ENCODE assay signal across 8 mouse cellular contexts in the genomic region with DNA sequence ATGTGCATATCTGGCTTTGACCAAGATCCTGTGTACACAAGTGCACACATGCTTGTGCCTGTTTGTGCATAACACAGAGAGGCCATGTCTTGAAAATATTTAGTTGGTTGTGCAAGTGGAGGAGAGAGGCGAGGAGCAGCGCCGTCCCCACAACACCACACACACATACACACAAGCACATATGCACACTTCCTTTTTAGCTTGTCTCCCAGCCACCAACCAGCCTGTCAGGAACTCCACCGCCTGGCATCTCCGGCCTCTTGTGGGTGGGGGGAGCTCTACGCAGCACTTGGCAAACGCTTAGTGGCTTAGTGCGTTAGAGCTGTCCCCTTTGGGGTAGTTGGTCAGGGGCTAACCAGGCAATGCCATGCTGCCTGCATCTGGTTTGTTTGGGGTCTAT. TPM values are rescaled to one million over a fixed set of nuclear protein-coding genes. Genes with fewer than 3 reads are reported as not detected.
A peak's percentile ranks its signal among the peaks of the same experiment; 100 is the strongest.
DNase-seq lines count a peak whose midpoint lies in the region; ATAC-seq and TF ChIP-seq lines count a peak whose summit lies in the region.

No protein-coding gene starts in this region.

- peak overlapping the region; percentile 94 for H3K4me3 ChIP-seq in gastrocnemius, adult 2 months
- H3K4me3 ChIP-seq in MEL (ENCODE audit: control insufficient read depth in 1 of 2, insufficient read depth in 1 of 2, low read depth in 2 of 2, low read length in 2 of 2) = peak overlapping the region; percentile 64 to 71
- H3K4me3 ChIP-seq in forebrain, embryonic 14.5 days (ENCODE audit: low read depth, low read length) = peak overlapping the region; percentile 78
- H3K4me3 ChIP-seq in midbrain, embryonic 10.5 days = peak overlapping the region; percentile 74

- no peak for TF ChIP-seq RAD21 in MEL (IDR thresholded peaks at IDR 0.05; ENCODE audit: low read depth, low read length)

- no peaks in the 10 kb centered on the region for H3K27me3 ChIP-seq in MEL (ENCODE audit: control insufficient read depth in 1 of 2, insufficient read depth in 2 of 2, low read length in 2 of 2)
- H3K27me3 ChIP-seq in forebrain, embryonic 14.5 days (replicated peaks; ENCODE audit: control insufficient read depth, insufficient read depth, low read length) = no peaks in the 10 kb centered on the region
- H3K27me3 ChIP-seq in midbrain, embryonic 10.5 days (ENCODE audit: low read depth, poor library complexity, severe bottlenecking) = peaks cover 34% of the 10 kb centered on the region

- intact Hi-C loops in gastrocnemius, adult 2 months (cut with DNase I) = no loop called here

- peaks cover 0 to 2% of the 10 kb centered on the region in 2 experiments; a peak in 1 of 4 replicates for H3K36me3 ChIP-seq in MEL (ENCODE audit: control insufficient read depth in 1 of 2, insufficient read depth in 2 of 2, low read length in 2 of 2)
- no peaks in the 10 kb centered on the region for H3K36me3 ChIP-seq in forebrain, embryonic 14.5 days (ENCODE audit: control insufficient read depth, insufficient read depth, low read length)
- no peaks in the 10 kb centered on the region for H3K36me3 ChIP-seq in midbrain, embryonic 10.5 days

- no peak for TF ChIP-seq POLR2A in MEL (IDR thresholded peaks at IDR 0.05; ENCODE audit: control insufficient read depth in 1 of 2, insufficient read depth in 1 of 2, low read depth in 1 of 2, low read length in 2 of 2, poor library complexity in 1 of 2)

- peaks cover 18% of the 10 kb centered on the region for H3K79me2 ChIP-seq in MEL (ENCODE audit: control insufficient read depth, insufficient read depth, low read length, poor library complexity)

- TF ChIP-seq EP300 in MEL (IDR thresholded peaks at IDR 0.05; ENCODE audit: low read depth in 1 of 2, low read length in 2 of 2) = no peak

- peak overlapping the region; percentile 80 for H3K9ac ChIP-seq in MEL (ENCODE audit: control insufficient read depth, low read depth, low read length, poor library complexity, severe bottlenecking)
- H3K9ac ChIP-seq in forebrain, embryonic 14.5 days (ENCODE audit: low read length) = peak overlapping the region; percentile 81; the same call in 1 of the 2 replicates

- 28% methylated on average over 8 of the region's 8 CpGs for WGBS in forebrain, embryonic 14.5 days
- WGBS in midbrain, embryonic 10.5 days = 55% methylated on average over 8 of the region's 8 CpGs

- ATAC-seq in forebrain, embryonic 14.5 days = no peak

- DNase-seq in gastrocnemius, adult 2 months = no peak
- DNase-seq in gastrocnemius, postnatal 4 days (ENCODE audit: low spot score in 2 of 2) = no peak
- DNase-seq in MEL (ENCODE audit: low read depth, low spot score) (no peak), MN1 (ENCODE audit: low spot score) (no peak)
- DNase-seq in forebrain, embryonic 14.5 days (ENCODE audit: low spot score) = no peak
- DNase-seq in kidney, postnatal 4 days = peak; percentile 45 to 61
- no peak for DNase-seq in midbrain, embryonic 10.5 days (ENCODE audit: low spot score)
- no peak for DNase-seq in cerebellum, postnatal 25 days

- H3K9me3 ChIP-seq in MEL (replicated peaks; ENCODE audit: insufficient read depth, low read length) = no peaks in the 10 kb centered on the region
- no peaks in the 10 kb centered on the region for H3K9me3 ChIP-seq in forebrain, embryonic 14.5 days (replicated peaks; ENCODE audit: control insufficient read depth, low read length)
- no peaks in the 10 kb centered on the region for H3K9me3 ChIP-seq in midbrain, embryonic 10.5 days (replicated peaks)

- H3K4me1 ChIP-seq in MEL (ENCODE audit: control insufficient read depth in 1 of 2, insufficient read depth in 2 of 2, low read length in 2 of 2) = peaks cover 0 to 18% of the 10 kb centered on the region in 2 experiments; a peak in 3 of 4 replicates
- peaks cover 12% of the 10 kb centered on the region for H3K4me1 ChIP-seq in forebrain, embryonic 14.5 days (ENCODE audit: control insufficient read depth, insufficient read depth, low read length)
- H3K4me1 ChIP-seq in midbrain, embryonic 10.5 days = peaks cover 44% of the 10 kb centered on the region

- H3K4me2 ChIP-seq in forebrain, embryonic 14.5 days (ENCODE audit: low read length) = peak overlapping the region; percentile 97

- peak overlapping the region; percentile 78 for H3K27ac ChIP-seq in gastrocnemius, adult 2 months
- H3K27ac ChIP-seq in MEL (ENCODE audit: control insufficient read depth, low read depth, low read length) = no peak overlapping the region
- H3K27ac ChIP-seq in forebrain, embryonic 14.5 days (ENCODE audit: low read depth, low read length) = no peak overlapping the region
- H3K27ac ChIP-seq in midbrain, embryonic 10.5 days (replicated peaks) = no peak overlapping the region

- TF ChIP-seq CTCF in gastrocnemius, adult 2 months (IDR thresholded peaks at IDR 0.05) = no peak
- TF ChIP-seq CTCF in MEL (IDR thresholded peaks at IDR 0.05 in 2 of 3, conservative IDR thresholded peaks at IDR 0.05 in 1 of 3; ENCODE audit: control insufficient read depth in 1 of 3, insufficient read depth in 1 of 3, low read depth in 2 of 3, low read length in 3 of 3, poor library complexity in 1 of 3, severe bottlenecking in 1 of 3) = no peak

TF ChIP-seq in MEL, 35 proteins besides CTCF, POLR2A, EP300 and RAD21:
- TF ChIP-seq UBTF (IDR thresholded peaks at IDR 0.05; ENCODE audit: borderline replicate concordance, insufficient read depth, low read depth, low read length) (no peak), CHD1 (IDR thresholded peaks at IDR 0.05; ENCODE audit: low read depth, low read length) (no peak), ZC3H11A (IDR thresholded peaks at IDR 0.05; ENCODE audit: low read depth, low read length) (no peak), JUND (IDR thresholded peaks at IDR 0.05; ENCODE audit: low read depth, low read length) (no peak), GATA1 (IDR thresholded peaks at IDR 0.05; ENCODE audit: low read depth, low read length) (no peak), GABPA (IDR thresholded peaks at IDR 0.05; ENCODE audit: low read depth, low read length) (no peak), MAX (IDR thresholded peaks at IDR 0.05; ENCODE audit: low read length) (no peak), BHLHE40 (IDR thresholded peaks at IDR 0.05; ENCODE audit: borderline replicate concordance, low read depth, low read length) (no peak), NELFE (IDR thresholded peaks at IDR 0.05; ENCODE audit: low read depth, low read length) (no peak), USF2 (IDR thresholded peaks at IDR 0.05; ENCODE audit: borderline replicate concordance in 1 of 2, insufficient read depth in 1 of 2, low read depth in 1 of 2, low read length in 2 of 2) (no peak)

RNA-seq across cellular contexts. Expression of gene Ctdspl, which starts 1.2 kb away (rescaled TPM):
- total RNA-seq in gastrocnemius, adult 2 months (2021) = 1 to 10 TPM; 3.5 to 5.9 TPM
- 10 to 100 TPM; 21.0 TPM for total RNA-seq in gastrocnemius, postnatal 4 days (2021)
- total RNA-seq in MEL (2012; rRNA removed) = 15.3 and 15.9 TPM in 2 replicates
- 10 to 100 TPM in 1 of 2 experiments, not detected in 1; 20.7 TPM for polyA plus RNA-seq in MEL (2012; ENCODE audit: insufficient read depth in 1 of 2, insufficient read length in 2 of 2, low read depth in 1 of 2, low replicate concordance in 2 of 2, missing spikeins in 1 of 2)
- 5.7 and 6.4 TPM in 2 replicates for polyA plus RNA-seq in forebrain, embryonic 14.5 days (2014; fragmentation: Nextera tagmentation; extraction: Ambion mirVana)
- 6.2 and 6.6 TPM in 2 replicates for polyA plus RNA-seq in midbrain, embryonic 10.5 days (2016; fragmentation: Nextera tagmentation; extraction: Ambion mirVana)

Comparison
In these comparisons a context has a peak if more than half of its experiments do, and no peak if none do; other contexts are left out.
1. DNase-seq: peak in kidney, postnatal 4 days (2 of 2); none in gastrocnemius, adult 2 months (single experiment), gastrocnemius, postnatal 4 days (0 of 2), MEL (single experiment), forebrain, embryonic 14.5 days (single experiment), midbrain, embryonic 10.5 days (single experiment), MN1 (single experiment) and cerebellum, postnatal 25 days (0 of 2).
2. Peak in every context shown above with its lines, with median percentiles within 50 percentile points of each other: H3K4me3 ChIP-seq.